Mouse (Mus musculus) spleen, adult 10 weeks (tissue): Measurements from ENCODE around the gene 4930507D05Rik. TPM values are rescaled to one million over a fixed set of nuclear protein-coding genes. Genes with fewer than 3 reads are reported as not detected.

Experiments used
- polyA plus RNA-seq: library from polyadenylated mRNA; stranded (reverse); fragments of 350-450 nt; fragmentation: Illumina TruSeq; extraction: RNeasy Lipid Tissue Mini Kit (QIAGEN cat#74804); gene quantifications from one replicate; pipeline ENCODE4 v1.2.3, GENCODE M21; 2015; ENCODE audit warnings: low replicate concordance; ENCODE audit not compliant: insufficient read depth

4930507D05Rik gene
- polyA plus RNA-seq: not detected

GRCm38 (mm10) chr10:62449364-62450279, at the start of gene 4930507D05Rik, which contains the start of gene Supv3l1:
TSS of gene 4930507D05Rik (plus strand) at chr10:62449489.
TSS of gene Supv3l1 (minus strand) at chr10:62449738.

GRCm38 (mm10) chr10:62422255-62422654, 27.0 kb upstream of the 4930507D05Rik start, which contains the start of gene Hkdc1:
TSS of gene Hkdc1 (minus strand) at chr10:62422491.

GRCm38 (mm10) chr10:62486618-62487415, 37.5 kb downstream of the 4930507D05Rik start, which contains the start of gene Vps26a:
TSS of gene Vps26a (minus strand) at chr10:62486805.

Other genes starting within 250 kb of the 4930507D05Rik start
- 14.2 TPM for gene Tspan15, start 218.2 kb upstream of the 4930507D05Rik start, polyA plus RNA-seq
- not detected for gene Tacr2, start 197.1 kb upstream of the 4930507D05Rik start, polyA plus RNA-seq
- 28.4 TPM for gene Hk1, start 69.6 kb upstream of the 4930507D05Rik start, polyA plus RNA-seq
- not detected for gene Hkdc1, start 27.0 kb upstream of the 4930507D05Rik start, polyA plus RNA-seq
- 21.7 TPM for gene Supv3l1, start 249 bp downstream of the 4930507D05Rik start, polyA plus RNA-seq
- 78.0 TPM for gene Vps26a, start 37.3 kb downstream of the 4930507D05Rik start, polyA plus RNA-seq
- gene Srgn, start 78.0 kb downstream of the 4930507D05Rik start, polyA plus RNA-seq: 584 TPM
- gene Kif1bp, start 129.0 kb downstream of the 4930507D05Rik start, polyA plus RNA-seq: 24.0 TPM
- gene Ddx21, start 152.8 kb downstream of the 4930507D05Rik start, polyA plus RNA-seq: 115 TPM
- 127 TPM for gene Ddx50, start 201.7 kb downstream of the 4930507D05Rik start, polyA plus RNA-seq